Mouse (Mus musculus): ENCODE data around the gene Vstm5. TPM values are rescaled to one million over a fixed set of nuclear protein-coding genes. Genes with fewer than 3 reads are reported as not detected.

The Vstm5 gene
- polyA plus RNA-seq (2017; shearing (Covaris generic)), result not detected

GRCm38 (mm10) chr9:15239042-15239925, at the start of gene Vstm5:
Vstm5 (plus strand) TSS chr9:15239045.

GRCm38 (mm10) chr9:15279649-15280490, 41.0 kb downstream of the Vstm5 start, which contains the start of gene Med17:
Med17 (minus strand) TSS chr9:15279931.

GRCm38 (mm10) chr9:15305503-15306397, 66.9 kb downstream of the Vstm5 start, which contains the start of gene Taf1d:
Taf1d (plus strand) TSS chr9:15306214.

GRCm38 (mm10) chr9:15306398-15307119, 67.7 kb downstream of the Vstm5 start, which contains the start of gene 4931406C07Rik:
4931406C07Rik (minus strand) TSS chr9:15306448.

Other genes with a start within 250 kb of the Vstm5 start
- 22.2 TPM for gene Panx1, start 193.6 kb upstream of the Vstm5 start, polyA plus RNA-seq (2017; shearing (Covaris generic))
- gene Hephl1, start 126.9 kb upstream of the Vstm5 start, polyA plus RNA-seq (2017; shearing (Covaris generic)), result not detected
- gene Med17, start 40.9 kb downstream of the Vstm5 start, polyA plus RNA-seq (2017; shearing (Covaris generic)), result 52.7 TPM
- 95.6 TPM for gene Taf1d, start 67.2 kb downstream of the Vstm5 start, polyA plus RNA-seq (2017; shearing (Covaris generic))
- 3.7 TPM for gene 4931406C07Rik, start 67.4 kb downstream of the Vstm5 start, polyA plus RNA-seq (2017; shearing (Covaris generic))
- gene Cep295, start 118.7 kb downstream of the Vstm5 start, polyA plus RNA-seq (2017; shearing (Covaris generic)), result 27.7 TPM

Data from CD4-positive, CD25-positive, alpha-beta regulatory T cell, adult 9 weeks (primary cell).